Mouse (Mus musculus) cerebellum, adult 8-10 months (tissue): ENCODE results near the gene Ebi3.
"Not testable (repeated sequence)": the region's sequence is repeated elsewhere in the genome, so short reads cannot be mapped to it uniquely, and the experiment has no call there.

Experiments
- DNase-seq: peaks from one replicate; pipeline ENCODE4 v3.0.0; 2022

Gene Ebi3

DNA sequence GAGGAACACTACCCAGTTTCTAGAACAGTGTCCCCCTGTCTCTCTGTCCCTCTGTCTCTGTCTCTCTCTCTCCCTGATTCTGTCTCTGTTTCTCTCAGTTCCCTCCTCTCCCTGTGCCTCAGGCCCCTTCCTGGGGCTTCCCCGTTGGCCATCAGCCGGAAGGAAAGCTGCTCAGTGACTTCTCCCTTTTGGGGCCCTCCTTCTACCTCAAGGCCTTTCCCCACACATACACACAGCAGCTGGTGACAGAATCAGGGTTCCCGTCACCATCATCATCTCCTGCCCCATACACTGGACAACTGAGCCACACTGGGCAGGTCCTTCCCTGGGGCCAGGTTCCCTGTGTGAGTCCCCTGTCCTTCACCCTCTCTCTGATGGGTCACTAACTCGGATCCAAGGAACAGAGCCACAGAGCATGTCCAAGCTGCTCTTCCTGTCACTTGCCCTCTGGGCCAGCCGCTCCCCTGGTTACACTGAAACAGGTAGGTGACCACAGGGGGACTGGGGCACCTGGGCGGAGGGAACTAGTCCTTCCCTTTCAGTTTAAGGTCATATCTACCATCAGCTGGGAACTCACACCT is at the start of gene Ebi3:
TSS of gene Ebi3 (plus strand) at position 194 of the 581 bp plus-strand sequence.
- peak; percentile 9 for DNase-seq

DNA sequence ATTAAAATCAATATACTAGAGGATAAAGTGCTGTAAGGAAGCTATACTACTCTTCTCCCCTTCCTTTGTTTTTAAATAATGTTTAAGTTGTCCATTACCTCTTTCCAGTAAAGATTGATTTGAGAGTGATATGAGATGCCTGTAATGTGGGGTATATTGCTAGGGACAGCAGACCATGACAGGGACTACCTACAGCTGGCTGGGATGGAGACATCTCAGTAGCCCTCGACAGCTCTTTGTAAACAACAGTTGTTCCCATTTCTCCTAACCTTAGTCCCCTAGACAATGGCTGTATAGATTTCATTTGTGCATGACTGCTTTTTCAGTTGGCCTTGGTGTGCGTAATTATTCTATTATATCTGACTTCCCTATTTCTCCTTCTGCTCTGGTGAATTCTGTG is 49.4 kb upstream of the Ebi3 start:
- DNase-seq = no peak

DNA sequence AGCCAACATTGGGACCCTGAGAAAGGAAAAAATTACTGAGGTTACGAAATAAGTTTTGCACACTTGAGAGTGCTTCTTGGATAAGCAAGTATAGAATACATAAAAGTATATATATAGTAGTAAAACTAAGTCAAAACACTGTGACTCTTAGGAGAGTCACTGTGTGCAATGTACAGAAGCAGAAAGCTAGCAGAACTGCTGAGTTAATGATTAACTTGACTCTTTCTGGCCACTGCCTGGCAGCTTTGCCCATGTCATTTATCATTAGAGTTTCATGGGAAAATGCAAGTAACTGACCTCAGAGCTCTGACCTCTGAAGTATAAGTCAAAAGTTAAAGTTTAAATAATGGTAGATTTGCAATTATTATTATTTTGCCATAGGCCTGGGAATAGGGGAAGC is 48.8 kb upstream of the Ebi3 start:
- DNase-seq = no peak

DNA sequence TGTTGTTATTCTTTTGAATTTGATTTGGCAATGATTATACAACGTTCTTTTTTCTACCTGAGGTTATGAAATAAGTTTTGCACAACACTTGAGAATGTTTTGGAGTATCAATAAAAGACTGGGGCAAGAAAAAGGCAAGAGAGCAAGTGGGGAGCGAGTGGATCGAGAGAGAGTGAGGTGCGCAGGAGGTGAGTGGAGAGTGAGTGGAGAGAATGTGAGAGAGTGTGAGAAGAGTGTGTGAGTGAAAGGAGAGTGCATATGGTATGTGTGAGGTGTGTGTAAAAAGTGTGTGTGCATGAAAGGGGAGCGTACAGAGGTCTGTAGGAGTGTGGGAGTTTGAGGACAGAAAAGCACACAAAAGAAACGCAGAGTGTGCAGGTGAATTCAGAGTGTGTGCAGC is 48.3 kb upstream of the Ebi3 start:
- DNase-seq = no peak

DNA sequence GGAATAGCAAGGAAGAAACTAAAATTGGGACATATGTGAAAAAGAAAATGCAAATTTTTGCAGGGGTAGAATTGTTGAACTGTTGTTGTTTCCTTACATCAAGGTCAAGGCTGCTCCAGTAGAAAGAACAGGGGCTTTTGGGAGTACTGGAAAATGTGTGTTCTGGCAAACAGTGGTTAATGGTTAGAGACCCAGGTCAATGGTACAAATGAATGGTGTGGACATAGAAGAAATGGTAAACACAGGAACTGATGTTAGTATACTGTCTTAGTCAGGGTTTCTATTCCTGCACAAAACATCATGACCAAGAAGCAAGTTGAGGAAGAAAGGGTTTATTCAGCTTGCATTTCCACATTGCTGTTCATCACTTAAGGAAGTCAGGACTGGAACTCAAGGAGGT is 45.8 kb upstream of the Ebi3 start:
- DNase-seq = no peak

DNA sequence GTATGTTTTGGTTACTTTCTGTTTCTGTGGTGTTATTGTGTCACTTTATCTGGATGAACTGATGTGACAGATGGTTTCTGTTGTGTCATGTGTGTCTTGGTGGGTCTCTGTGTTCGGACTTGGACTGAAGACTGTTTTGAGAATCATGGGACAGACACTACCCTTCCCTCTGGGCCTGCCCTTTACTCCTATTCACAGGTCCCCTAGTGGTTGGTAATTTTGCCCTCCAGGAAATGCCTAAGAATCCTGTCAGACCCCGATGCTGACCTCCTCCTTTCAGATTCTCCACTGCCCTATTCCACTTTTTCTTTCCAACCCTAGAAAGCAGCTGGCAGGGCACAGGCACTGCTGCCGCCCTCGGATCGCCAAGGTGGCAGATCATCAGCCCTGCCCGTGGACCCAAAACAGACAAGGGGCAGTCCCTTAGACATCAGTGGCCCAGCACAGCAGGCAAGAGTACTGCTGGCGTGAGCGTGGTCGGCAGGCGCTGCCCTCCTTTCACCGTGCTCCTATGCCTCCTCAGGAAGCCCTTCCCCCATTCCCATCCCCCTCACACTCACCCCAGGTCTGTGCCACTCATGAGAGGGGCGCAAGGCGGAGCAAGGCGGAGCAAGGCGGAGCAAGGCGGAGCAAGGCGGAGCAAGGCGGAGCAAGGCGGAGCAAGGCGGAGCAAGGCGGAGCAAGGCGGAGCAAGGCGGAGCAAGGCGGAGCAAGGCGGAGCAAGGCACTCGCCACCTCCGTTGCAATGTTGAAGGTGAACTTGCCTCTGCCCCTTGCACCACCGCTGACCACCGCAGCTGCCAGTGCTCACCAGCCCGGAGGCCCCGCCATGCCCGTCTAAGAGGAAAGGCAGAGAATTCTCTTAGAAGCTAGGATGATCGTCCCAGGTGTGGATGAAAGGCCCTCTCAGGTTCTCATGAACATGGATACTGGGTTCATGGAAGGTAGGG is 20.6 kb upstream of the Ebi3 start:
- peak; percentile 64 for DNase-seq

DNA sequence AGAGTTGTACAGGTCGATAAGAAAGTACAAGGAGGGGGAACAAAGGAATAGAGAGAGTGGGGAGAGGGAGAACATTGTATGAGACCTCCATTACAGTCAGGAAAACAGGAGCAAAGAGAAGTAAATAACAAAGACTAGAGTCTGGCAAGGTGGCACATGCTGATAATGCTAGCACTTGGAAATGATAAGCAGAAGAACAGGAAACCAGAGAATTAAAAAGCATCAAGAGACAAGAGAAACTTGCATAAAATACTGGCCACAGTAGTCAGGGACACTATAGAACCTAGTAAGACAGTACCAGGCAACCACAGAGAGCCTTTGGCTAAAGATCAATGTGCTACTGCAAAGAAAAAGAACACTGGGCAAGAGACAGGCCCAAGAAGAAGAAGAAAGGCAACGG is 19.8 kb upstream of the Ebi3 start:
- no peak for DNase-seq

DNA sequence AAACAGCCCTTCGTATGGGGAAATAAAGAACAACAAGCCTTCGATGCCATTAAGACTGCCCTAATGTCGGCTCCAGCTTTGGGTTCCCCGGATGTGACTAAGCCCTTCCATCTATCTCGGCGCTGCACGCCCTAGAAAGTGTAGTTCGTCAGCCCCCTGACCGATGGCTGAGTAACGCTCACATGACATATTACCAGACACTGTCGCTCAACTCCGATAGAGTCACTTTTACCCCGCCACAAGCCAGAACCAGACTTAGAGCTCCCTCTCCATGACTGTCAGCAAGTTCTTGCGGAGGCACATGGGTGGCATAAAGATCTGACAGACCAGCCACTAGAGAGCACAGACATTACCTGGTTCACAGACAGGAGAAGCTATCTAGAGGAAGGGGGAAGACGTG is 19.2 kb upstream of the Ebi3 start:
- DNase-seq = no peak

DNA sequence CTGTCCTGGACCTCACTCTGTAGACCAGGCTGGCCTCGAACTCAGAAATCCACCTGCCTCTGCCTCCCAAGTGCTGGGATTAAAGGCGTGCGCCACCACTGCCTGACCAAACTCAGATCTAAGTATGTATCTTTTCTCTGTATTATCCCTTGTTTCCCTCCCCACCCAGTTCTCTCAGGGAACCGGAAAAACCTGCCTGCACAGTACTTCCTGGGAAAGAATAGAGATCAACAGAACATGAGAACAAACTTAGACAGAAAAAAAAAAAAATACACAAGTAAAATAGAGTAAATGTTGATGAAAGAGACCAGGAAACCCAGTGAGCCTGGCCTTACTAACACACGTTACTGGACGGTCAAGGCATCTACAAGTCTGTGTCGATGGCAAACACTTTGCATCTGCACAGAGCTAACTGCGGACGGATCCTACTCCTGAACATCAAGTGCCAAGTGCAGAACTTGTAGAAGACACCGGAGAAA is 8.0 kb upstream of the Ebi3 start:
- DNase-seq = not testable (repeated sequence)

DNA sequence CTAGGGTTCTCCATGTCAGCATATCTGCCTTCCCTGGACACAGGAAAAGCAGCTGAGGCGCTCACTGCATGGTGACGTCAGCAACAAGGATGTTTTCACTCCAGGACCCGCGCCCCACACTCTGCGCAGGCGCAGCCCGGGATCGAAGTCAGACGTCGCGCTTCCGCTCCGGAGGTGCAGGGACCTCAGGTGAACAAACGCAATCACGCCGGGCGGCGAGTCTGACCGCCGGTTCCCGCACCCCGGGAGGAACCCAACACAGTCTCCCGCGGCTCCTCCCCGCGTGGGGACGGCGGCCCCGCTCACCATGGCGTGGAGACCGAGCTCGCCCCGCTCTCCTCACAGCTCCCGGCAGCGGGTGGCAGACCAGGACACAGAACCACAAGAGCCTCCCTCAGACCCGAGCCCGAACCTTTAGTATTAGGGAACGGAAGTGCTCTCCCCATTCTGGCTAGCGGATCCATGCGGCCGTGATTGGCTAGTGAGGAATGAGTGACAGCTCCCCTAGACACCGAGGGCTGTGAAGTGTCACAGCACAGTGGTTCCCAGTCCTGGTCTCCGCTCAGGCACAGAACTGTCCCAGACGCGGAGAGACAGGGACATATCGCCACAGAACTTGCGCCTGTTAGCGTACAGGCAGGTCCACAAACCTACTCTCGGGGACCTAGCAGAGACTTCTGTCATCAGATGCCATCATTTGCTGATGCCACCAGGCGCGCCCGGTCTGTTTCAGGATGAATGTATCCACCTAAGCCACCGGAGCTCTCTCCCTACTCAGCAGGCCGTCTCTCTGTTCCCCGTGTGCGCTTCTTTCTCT is 7.4 kb upstream of the Ebi3 start:
- DNase-seq = peak; percentile 94

DNA sequence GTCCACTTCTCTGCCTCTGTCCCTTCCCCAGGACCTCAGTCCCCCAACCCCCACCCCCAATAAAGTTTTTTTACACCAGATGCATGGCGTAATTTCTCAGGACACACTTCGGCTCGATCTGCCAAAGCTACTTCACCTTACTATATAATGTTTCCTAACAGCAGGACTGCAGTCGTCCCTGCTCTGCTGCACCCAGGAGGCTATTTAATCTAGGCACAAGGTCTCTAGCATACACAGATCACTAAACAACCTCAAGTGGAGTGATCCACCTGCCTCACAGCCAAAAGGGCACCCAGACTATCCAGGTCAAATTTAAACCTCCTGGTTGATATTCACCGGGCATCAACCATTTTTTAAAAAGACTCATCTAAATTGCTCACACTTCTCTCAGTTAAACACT is 6.7 kb upstream of the Ebi3 start:
- DNase-seq = peak; percentile 36

DNA sequence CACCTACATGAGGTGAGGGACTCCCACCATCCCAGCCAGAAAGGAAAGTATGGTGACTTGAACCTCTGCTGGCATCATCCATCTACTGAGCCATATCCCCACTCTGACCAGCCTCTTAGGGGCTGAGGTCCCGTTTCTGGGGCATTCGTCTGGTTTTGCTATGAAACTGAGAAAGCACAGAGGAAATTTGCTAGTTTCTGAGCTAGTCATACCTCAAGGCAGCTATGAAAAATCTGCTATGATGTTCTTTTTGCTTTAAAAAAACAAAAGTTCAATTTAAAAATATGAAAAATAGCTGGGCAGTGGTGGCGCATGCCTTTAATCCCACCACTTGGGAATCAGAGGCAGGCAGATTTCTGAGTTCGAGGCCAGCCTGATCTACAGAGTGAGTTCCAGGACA is 3.8 kb upstream of the Ebi3 start:
- DNase-seq = no peak

DNA sequence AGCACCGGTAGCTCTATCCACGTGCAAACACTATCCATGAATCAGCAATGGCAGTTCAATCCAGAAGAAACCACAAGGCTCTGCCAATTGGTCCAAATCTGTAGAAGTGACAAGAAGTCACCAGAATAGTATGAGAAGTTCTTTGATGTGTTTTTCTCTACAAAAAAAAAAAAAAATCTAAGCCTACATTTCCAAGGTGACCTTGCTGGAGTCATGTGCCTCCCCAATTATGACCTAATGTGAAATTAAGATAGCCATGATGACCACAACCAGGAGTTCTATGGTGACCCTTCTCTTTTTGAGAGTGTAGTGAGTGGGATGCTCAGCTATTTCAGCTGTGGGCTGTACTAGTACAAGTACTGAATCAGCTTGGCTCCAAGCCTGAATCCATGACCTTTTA is 3.0 kb upstream of the Ebi3 start, which contains the start of gene Zfp119b:
TSS of gene Zfp119b (minus strand) at position 101 of the 400 bp plus-strand sequence.
- DNase-seq = no peak

DNA sequence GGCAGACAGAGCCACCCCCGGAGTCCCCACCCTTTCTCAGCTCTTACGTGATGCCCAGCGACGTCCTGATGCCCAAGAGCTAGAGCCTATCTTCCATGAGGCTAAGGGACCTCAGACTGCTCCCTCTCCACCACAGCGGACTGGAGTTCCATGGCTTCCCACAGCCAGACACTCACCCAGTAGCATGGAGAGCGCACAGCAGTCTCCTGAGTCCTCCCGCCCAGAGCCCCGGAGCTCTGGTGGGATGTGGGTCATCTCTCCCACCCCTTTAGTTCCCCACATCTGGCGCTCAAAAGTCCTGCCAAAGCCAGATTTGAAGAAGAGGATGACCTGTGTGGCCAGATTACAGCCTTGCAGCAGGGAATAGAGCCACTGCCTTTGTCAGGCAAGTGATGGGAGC is 1.8 kb upstream of the Ebi3 start:
- no peak for DNase-seq

DNA sequence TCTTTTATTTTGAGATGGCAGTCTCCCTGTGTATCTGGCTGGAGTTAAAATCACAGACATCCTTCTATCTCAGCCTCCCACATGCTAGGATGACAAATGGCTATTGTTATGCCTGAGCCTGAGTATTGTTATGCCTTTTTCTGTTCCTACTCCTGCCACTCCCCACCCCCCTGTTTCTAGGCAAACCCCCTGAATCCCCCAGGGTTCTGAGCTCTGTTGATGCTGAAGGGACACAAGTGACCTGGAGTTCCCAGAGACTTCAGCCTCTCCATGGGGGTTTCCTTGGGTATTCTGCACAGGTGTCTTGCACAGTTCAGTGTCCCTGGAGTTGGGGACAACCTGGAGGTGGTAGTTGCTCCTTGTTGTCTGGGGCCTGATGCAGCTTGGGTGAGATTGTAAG is 399 bp upstream of the Ebi3 start:
- DNase-seq = no peak

DNA sequence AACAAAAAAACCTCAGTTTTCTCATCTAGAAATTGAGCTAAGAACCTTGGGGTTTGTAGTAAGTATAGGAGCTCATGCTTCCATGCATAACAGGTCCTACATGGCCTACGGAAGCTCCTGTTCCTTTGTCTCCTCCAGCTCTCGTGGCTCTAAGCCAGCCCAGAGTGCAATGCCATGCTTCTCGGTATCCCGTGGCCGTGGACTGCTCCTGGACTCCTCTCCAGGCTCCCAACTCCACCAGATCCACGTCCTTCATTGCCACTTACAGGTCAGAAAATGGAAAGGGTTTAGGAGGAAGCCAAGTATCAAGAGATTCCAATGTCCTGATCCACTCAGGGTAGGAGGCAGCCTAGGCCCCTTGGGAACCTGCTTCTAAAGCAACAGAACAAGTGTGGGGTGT is 1.3 kb downstream of the Ebi3 start:
- peak; percentile 7 for DNase-seq

DNA sequence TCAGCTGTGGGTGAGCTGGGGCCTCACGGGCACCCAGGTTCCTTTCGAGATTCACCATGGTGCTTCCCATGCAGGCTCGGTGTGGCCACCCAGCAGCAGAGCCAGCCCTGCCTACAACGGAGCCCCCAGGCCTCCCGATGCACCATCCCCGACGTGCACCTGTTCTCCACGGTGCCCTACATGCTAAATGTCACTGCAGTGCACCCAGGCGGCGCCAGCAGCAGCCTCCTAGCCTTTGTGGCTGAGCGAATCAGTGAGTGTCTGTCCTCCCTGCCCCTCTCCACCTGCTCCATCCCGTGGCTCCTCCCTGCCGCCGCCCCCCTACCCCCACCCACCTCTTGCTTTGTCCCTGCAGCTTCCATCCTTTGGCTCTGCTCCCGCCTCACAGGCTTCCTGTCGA is 1.8 kb downstream of the Ebi3 start:
- DNase-seq = peak; percentile 16

DNA sequence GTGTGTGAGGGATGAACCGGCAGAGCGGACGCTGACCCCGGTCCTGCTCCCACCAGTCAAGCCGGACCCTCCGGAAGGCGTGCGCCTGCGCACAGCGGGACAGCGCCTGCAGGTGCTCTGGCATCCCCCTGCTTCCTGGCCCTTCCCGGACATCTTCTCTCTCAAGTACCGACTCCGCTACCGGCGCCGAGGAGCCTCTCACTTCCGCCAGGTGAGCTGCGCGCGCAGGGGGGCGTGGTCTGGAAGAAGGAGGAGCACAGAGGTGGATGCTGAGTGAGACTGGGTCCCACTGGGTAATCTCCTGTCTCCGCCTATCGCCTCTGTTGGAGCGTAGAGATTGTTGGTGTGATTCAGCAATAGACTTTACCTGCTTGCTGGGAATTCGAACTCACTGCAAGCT is 3.7 kb downstream of the Ebi3 start:
- DNase-seq = peak; percentile 86

DNA sequence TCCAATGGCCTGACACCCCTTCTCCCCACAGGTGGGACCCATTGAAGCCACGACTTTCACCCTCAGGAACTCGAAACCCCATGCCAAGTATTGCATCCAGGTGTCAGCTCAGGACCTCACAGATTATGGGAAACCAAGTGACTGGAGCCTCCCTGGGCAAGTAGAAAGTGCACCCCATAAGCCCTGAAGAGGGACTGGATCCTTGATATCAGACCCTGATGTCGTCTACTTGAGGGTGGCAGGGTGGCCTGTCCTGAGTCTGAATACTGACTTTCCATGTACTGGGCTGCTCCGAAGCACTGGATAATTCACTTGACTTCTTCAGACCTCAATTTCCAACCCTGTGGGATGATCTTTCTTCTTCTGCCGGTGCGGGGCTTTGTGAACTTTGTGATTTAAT is 4.2 kb downstream of the Ebi3 start:
- DNase-seq = no peak

DNA sequence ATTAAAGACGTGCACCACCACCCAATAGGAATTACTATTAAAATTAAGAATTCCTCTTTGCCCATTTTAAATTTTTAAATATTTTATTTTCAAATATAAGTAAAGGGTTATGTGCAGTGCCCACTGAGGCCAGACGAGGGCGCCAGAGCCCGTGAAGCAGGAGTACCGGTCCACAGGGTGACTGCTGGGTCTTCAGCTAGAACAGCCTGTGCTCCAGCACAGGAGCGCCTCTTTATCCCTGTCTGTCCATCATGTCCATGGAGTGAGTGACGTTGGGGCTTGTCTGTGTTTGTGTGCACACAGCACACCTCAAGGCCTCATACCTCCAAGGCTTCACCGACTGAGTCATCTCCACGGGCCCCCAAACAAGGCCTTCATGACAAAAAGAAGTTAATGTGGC is 4.7 kb downstream of the Ebi3 start:
- DNase-seq = peak; percentile 80

DNA sequence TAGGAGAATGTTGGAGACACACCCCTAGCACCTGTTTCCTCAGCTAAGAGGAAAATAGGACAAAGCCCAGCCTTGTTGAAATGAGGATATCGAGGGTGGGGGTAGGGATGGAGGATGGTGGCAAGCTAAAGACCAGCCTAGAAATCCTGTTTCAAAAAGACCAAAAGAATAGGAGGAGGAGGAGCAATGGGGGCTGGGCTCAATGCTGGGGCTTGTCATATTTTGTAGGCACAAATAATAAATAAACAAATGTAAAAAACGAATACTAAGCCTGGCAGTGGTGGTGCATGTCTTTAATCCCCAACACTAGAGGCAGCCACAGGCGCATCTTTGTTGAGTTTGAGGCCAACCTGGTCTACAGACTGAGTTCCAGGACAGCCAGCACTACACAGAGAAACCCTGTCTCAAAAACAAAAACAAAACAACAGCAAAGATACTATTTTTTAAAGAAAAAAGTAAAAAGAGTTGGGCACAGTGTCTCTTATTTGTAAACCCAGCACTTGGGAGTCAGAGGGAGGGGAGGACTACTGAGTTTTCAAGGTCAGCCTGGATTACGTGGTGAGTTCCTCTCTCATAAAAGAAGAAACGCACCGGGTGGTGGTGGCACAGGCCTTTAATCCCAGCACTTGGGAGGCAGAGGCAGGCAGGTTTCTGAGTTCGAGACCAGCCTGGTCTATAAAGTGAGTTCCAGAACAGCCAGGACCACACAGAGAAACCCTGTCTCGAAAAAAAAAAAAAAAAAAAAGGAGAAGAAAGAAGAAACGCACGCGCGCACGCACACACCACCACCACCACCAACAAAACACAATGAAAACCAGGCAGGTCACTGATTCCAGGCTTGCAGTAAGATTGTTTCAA is 5.5 kb downstream of the Ebi3 start:
- DNase-seq = peak; percentile 38

DNA sequence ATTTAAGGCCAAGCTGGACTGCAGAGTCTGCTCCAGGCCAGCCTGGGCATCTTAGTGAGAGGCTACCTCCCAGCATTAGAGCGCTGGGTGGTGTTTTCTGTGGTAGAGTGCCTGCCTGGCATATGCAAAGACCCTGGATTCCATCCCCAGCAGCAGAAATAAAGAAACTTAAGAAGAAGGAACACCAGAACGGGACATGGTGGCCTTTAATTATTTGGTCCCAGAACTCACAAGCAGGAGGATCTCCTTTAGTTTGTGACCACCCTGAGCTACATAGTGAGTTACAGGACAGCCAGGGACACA is 6.1 kb downstream of the Ebi3 start:
- no peak for DNase-seq
